Mouse (Mus musculus) MEL (cell line): ENCODE data around the gene Mindy4b-ps. TPM values are rescaled to one million over a fixed set of nuclear protein-coding genes. Genes with fewer than 3 reads are reported as not detected.

ENCODE experiments used
- DNase-seq: peaks from one replicate; pipeline ENCODE4 v3.0.0; 2011; ENCODE audit warnings: low read depth, low spot score
- H3K27ac ChIP-seq: 2 replicates; pipeline ENCODE4 v1.5.1; 2012; ENCODE audit warnings: low read depth, mild to moderate bottlenecking, control low read depth, low read length, moderate library complexity; ENCODE audit not compliant: control insufficient read depth
- H3K27me3 ChIP-seq, 2 experiments: fragments of 150-350 bp in 1 of 2; sonication (generic) in 1 of 2; 2 replicates each; pipeline ENCODE4 v1.6.1; 2012; ENCODE audit warnings: low read length in 2 of 2, mild to moderate bottlenecking in 2 of 2, improper control_type of control experiment in 1 of 2, moderate library complexity in 1 of 2; ENCODE audit not compliant: insufficient read depth in 2 of 2, control insufficient read depth in 1 of 2
- H3K36me3 ChIP-seq, 2 experiments: 2 replicates each; pipeline ENCODE4 v1.6.1; 2012 to 2014; ENCODE audit warnings: low read length in 2 of 2, improper control_type of control experiment in 1 of 2, inconsistent platforms in 1 of 2, mild to moderate bottlenecking in 1 of 2; ENCODE audit not compliant: insufficient read depth in 2 of 2, control insufficient read depth in 1 of 2
- H3K4me1 ChIP-seq, 2 experiments: fragments of 150-350 bp in 1 of 2; sonication (generic) in 1 of 2; 2 replicates each; pipeline ENCODE4 v1.6.1; 2012; ENCODE audit warnings: low read length in 2 of 2, improper control_type of control experiment in 1 of 2, mild to moderate bottlenecking in 1 of 2; ENCODE audit not compliant: insufficient read depth in 2 of 2, control insufficient read depth in 1 of 2
- H3K4me3 ChIP-seq, 2 experiments: fragments of 150-350 bp in 1 of 2; sonication (generic) in 1 of 2; 2 replicates each; pipeline ENCODE4 v1.5.1; 2012; ENCODE audit warnings: low read depth in 2 of 2, low read length in 2 of 2, mild to moderate bottlenecking in 2 of 2, moderate library complexity in 2 of 2, control low read depth in 1 of 2, improper control_type of control experiment in 1 of 2; ENCODE audit not compliant: control insufficient read depth in 1 of 2, insufficient read depth in 1 of 2
- H3K79me2 ChIP-seq: 2 replicates; pipeline ENCODE4 v1.6.1; 2012; ENCODE audit warnings: mild to moderate bottlenecking, low read length, moderate library complexity; ENCODE audit not compliant: control insufficient read depth, poor library complexity, insufficient read depth
- H3K9ac ChIP-seq: 2 replicates; pipeline ENCODE4 v1.6.1; 2012; ENCODE audit warnings: low read depth, mild to moderate bottlenecking, control low read depth, low read length, moderate library complexity; ENCODE audit not compliant: control insufficient read depth, poor library complexity, severe bottlenecking
- H3K9me3 ChIP-seq: fragments of 150-350 bp; sonication (generic); replicated peaks from 2 replicates; pipeline ENCODE4 v1.6.1; 2012; ENCODE audit warnings: mild to moderate bottlenecking, low read length, improper control_type of control experiment, moderate library complexity; ENCODE audit not compliant: insufficient read depth
- GATA1 ChIP-seq: IDR thresholded peaks from 2 replicates; pipeline ENCODE4 v1.6.1; 2011; ENCODE audit warnings: low read depth, low read length, improper control_type of control experiment
- MYC ChIP-seq: IDR thresholded peaks from 2 replicates; pipeline ENCODE4 v1.6.1; 2011; ENCODE audit warnings: low read depth, mild to moderate bottlenecking, low read length, improper control_type of control experiment, moderate library complexity
- POLR2AphosphoS2 ChIP-seq: IDR thresholded peaks from 2 replicates; pipeline ENCODE4 v1.6.1; 2011; ENCODE audit warnings: low read length, improper control_type of control experiment
- SIN3A ChIP-seq: IDR thresholded peaks from 2 replicates; pipeline ENCODE4 v1.6.1; 2012; ENCODE audit warnings: low read length, improper control_type of control experiment, inconsistent platforms
- TAL1 ChIP-seq: IDR thresholded peaks from 2 replicates; pipeline ENCODE4 v1.6.1; 2012; ENCODE audit warnings: mild to moderate bottlenecking, inconsistent platforms, low read length, moderate library complexity, mixed read lengths
- USF1 ChIP-seq: IDR thresholded peaks from 2 replicates; pipeline ENCODE4 v1.6.1; 2014; ENCODE audit warnings: low read depth, mild to moderate bottlenecking, inconsistent platforms, low read length, improper control_type of control experiment, moderate library complexity
- ZKSCAN1 ChIP-seq: IDR thresholded peaks from 2 replicates; pipeline ENCODE4 v1.6.1; 2012; ENCODE audit warnings: low read depth, mild to moderate bottlenecking, inconsistent platforms, low read length, improper control_type of control experiment, moderate library complexity
- polyA plus RNA-seq, 2 experiments: library from polyadenylated mRNA; stranded (reverse) in 1 of 2; unstranded in 1 of 2; fragments of >175 nt in 1 of 2; fragments of >200 nt in 1 of 2; gene quantifications; 2 replicates each; pipeline versions ENCODE4 v1.2.1 to v1.2.4; 2012; ENCODE audit warnings: low replicate concordance in 2 of 2, low read depth in 1 of 2; ENCODE audit not compliant: insufficient read length in 2 of 2, insufficient read depth in 1 of 2, missing spikeins in 1 of 2
- total RNA-seq: library from RNA; depleted of rRNA; stranded (reverse); fragments of 300-350 nt; gene quantifications from 2 replicates; pipeline ENCODE4 v1.2.3, GENCODE M21; 2012; rRNA removed

Mindy4b-ps gene
- total and polyA plus RNA-seq, 3 experiments: not detected

- Histone ChIP-seq H3K27ac (no peak overlapping the region), H3K36me3 (no peaks in the 10 kb centered on the region), H3K4me3 (no peak overlapping the region), H3K9me3 (no peaks in the 10 kb centered on the region), H3K4me1 (no peaks in the 10 kb centered on the region), H3K79me2 (no peaks in the 10 kb centered on the region), H3K9ac (no peak overlapping the region)
- DNase-seq: no peak
- TF ChIP-seq POLR2AphosphoS2: no peak
- no peak for TF ChIP-seq TAL1
- no peak for TF ChIP-seq USF1
- TF ChIP-seq ZKSCAN1: no peak
- TF ChIP-seq GATA1: no peak
- no peak for TF ChIP-seq MYC
- no peak for TF ChIP-seq SIN3A
- TF ChIP-seq, all 39 proteins: peak for 0
- H3K27me3 ChIP-seq: 0 out of 4 replicates have a peak, but pooled peaks cover 1 to 2% of the 10 kb centered on the region in 2 experiments
Observed at GRCm38 (mm10) chr3:58739536-58739935, 82.6 kb downstream of the Mindy4b-ps start.

Other genes with a start within 250 kb of the Mindy4b-ps start
- gene Selenot, start 245.7 kb downstream of the Mindy4b-ps start, total RNA-seq: 78.3 and 83.9 TPM in 2 replicates
- 100 to 1,000 TPM in 1 of 2 experiments, 10 to 100 TPM in 1; 89.5 to 107 TPM for gene Selenot, start 245.7 kb downstream of the Mindy4b-ps start, polyA plus RNA-seq
- not detected in 2 replicates for gene Erich6, start 185.1 kb downstream of the Mindy4b-ps start, total RNA-seq
- gene Erich6, start 185.1 kb downstream of the Mindy4b-ps start, polyA plus RNA-seq: under 1 TPM in 1 of 2 experiments, not detected in 1; 0.08 TPM
- 17.6 and 20.4 TPM in 2 replicates for gene Siah2, start 129.9 kb downstream of the Mindy4b-ps start, total RNA-seq
- gene Siah2, start 129.9 kb downstream of the Mindy4b-ps start, polyA plus RNA-seq: 10 to 100 TPM; 22.5 to 58.1 TPM
- not detected in 2 replicates for gene Clrn1, start 63.0 kb upstream of the Mindy4b-ps start, total RNA-seq
- not detected for gene Clrn1, start 63.0 kb upstream of the Mindy4b-ps start, polyA plus RNA-seq
- under 0.01 TPM in 1 of 2 replicates, not detected in the other for gene Med12l, start 183.5 kb upstream of the Mindy4b-ps start, total RNA-seq
- under 1 TPM in 1 of 2 experiments, not detected in 1; 0.03 TPM for gene Med12l, start 183.5 kb upstream of the Mindy4b-ps start, polyA plus RNA-seq